Mouse (Mus musculus): Measurements from ENCODE around the gene Pinlyp. TPM values are rescaled to one million over a fixed set of nuclear protein-coding genes. Genes with fewer than 3 reads are reported as not detected.
"Not testable (repeated sequence)": the region's sequence is repeated elsewhere in the genome, so short reads cannot be mapped to it uniquely, and the experiment has no call there.

Gene Pinlyp
- total RNA-seq, 2 experiments from 2014 or later: not detected

DNA sequence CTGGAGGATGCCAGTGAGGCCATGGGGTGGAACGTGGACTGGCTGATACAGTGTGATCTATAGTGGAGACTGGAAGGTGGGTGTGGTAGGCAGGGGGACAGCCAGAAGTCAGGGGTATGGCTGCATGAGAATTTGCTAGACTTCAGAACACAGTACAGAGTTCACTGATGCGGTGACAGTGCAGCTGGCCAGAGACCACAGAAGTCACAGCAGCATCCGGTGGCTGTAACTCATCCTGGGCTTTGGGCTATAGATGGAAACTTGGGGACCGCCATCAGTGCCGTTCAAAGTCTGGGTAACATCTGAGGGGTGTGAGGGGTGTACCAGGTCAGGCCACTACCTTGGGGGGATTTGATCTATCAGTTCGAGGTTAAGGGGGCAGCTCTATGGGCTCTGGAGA, 22.2 kb downstream of the Pinlyp start:
- no peak for DNase-seq

- DNase-seq: no peak
Observed at GRCm38 (mm10) chr7:24522805-24523204, 23.1 kb downstream of the Pinlyp start.

DNA sequence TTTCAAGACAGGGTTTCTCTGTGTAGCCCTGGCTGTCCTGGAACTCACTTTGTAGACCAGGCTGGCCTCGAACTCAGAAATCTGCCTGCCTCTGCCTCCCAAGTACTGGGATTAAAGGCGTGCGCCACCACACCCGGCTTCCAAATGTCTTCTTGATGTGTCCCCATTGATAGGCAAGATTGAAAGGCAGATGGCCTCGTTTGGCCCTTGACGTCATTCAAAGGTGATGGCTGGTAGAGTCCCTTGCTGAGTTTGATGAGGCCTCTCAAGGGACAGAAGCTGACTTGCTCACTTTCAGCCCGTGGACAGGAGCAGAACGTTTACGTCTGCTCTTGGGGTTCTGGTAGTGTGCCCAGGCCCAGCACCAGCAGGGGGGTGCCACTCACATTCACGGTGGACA, 25.9 kb downstream of the Pinlyp start:
- not testable (repeated sequence) for DNase-seq

DNA sequence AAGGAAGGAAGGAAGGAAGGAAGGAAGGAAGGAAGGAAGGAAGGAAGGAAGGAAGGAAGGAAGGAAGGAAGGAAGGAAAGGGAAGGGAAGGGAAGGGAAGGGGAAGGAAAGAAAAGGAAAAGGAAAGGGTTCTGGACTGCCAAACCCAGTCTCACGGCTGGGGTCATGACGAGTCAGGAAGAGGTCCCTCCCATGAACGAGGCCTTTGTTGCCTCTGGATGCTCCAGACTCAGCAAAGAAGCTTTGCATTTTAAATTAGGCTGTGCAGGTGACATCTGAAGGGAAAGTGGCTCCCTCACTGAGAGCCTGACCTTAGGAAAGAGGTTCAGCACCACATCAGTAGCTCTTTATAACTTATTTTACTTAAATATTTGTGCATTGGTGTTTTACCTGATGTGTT, 26.8 kb downstream of the Pinlyp start:
- no peak for DNase-seq

GRCm38 (mm10) chr7:24517654-24518053, 28.3 kb downstream of the Pinlyp start:
- DNase-seq: no peak

DNA sequence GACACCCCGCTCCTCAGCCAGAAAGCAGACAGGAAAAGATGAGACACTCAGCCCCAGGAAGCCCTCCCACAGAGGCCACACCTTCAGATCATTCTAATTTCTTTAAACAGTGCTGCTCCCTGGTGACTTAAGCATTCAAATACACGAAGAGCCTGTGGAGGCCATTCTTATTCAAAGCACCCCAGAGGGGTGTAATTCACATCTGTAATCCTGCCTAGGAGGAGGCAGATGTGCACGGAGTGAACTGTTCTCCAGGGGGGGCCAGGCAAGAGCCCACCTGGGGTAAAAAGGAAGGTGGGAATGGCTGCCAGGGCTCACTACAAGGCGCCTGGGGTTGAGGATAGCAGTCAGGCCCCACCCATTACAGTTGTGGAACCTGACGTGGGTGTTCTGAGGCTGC, 28.8 kb downstream of the Pinlyp start:
- DNase-seq: no peak

DNA sequence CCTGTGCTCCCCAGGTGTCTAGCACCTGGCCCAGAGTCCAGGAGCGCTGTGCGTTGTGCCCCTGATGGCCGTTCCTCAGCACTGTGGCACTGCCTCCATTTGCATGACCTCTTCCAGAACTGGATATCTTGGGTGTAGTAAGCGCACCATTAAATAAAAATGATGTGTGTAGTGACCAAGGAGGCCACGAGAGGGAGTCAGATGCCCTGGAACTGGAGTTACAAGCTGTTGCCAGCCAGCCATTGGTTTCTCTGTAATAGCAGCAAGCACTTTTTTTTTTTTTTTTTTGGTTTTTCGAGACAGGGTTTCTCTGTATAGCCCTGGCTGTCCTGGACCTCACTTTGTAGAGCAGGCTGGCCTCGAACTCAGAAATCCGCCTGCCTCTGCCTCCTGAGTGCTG, 29.6 kb downstream of the Pinlyp start:
- not testable (repeated sequence) for DNase-seq

GRCm38 (mm10) chr7:24512355-24512754, 33.6 kb downstream of the Pinlyp start, which contains the start of gene AC161166.1:
TSS of gene AC161166.1 (minus strand) at chr7:24512455.
- DNase-seq: no peak

DNA sequence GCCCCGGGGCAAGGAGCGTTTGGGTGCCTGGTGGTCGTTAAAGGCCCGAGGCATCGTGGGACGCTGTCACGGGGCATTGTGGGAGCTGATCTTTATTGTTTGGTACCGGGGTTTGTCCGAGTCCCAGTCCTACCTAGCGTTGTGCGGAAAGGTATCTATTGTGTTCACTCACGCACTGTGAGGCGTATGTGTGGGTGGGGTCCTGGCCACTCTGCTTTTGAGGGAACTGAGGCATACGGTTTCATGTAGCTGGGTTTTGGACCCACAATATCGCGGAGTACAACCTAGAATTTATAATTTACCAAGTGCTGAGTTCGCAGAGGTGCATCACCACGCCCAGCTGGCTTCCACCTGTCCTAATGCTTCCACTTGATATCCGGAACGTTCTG, 38.2 kb downstream of the Pinlyp start:
- no peak for DNase-seq

DNA sequence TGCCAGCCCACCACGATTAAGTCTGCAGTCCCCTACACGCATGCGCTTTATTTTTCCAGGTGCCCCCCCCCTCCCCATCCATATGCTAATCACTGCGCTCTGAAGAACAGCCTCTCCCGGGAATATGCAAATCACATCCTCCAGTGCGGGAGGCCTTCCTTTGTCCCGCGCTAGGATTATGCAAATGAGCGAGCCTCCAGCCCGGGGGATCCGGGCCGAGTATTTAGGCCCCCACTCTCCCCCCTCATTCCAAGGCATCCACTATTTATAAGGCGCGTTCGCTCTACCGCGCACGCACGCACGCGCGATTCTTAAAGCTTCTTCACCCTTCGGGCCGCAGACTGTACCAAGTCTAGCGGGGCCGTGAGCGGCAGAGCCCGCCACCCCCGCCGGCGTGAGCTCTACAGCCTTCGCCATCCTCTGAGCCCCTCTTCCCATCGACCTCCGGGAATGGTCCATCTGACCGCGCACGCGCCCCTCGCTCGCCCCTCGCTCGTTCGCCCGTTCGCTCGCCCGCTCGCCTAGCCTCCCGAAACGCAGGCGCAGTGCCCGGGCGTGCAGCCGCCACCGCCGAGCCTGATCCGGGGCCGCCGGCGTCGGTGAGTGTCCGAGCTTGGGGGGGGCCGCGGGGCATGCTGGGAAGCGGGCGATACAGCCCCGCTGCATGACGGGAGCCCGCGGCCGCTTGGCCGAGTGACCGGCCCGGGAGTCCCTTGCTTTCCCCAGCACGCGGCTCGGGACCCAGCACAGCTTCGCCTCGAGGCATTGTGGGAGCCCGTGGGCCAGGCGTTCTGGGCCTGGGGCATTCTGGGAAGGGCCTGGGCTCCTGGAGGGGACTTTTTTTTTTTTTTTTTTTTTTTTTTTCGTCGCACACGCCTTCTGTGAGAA, 38.8 kb downstream of the Pinlyp start, which contains the start of gene Zfp428:
Gene Zfp428 (plus strand): TSS at position 169 of the 888 bp plus-strand sequence.
- DNase-seq: peak; percentile 93

DNA sequence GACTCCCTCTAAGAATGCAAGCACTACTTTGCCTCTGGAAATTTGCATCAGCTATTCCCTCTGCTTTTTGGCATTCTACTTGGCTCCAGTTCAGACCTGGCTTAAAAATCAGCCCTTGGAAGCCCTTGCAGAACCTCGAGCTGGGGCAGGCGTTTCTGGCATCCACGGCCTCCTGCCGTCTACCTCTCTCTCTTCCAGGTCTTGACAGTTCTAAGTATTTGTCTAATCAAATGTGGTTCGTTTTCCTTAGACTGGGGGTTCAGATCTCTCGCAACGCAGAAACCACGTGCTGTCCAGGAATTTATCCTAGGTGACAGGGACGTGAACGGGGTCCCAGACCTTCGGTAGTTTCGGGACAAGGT, 39.5 kb downstream of the Pinlyp start:
- peak; percentile 54 for DNase-seq

DNA sequence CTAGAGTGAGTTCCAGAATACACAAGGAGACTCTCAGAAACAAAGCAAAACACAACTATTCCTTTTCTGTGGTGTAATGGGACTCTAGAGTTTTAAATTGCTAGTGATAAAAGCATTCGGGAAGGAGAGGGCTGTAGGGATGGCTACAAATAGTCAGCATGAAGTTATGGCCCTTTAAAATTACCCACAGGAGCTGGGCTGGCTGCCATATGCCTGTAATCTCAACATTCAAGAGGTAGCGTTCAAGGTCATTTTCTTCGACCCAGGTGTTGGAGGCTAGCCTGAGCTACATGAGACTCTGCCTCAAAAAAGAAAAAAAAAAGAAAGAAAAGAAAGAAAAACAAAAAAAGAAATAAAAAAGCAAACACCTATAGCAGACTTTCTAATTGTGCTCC, 39.9 kb downstream of the Pinlyp start:
- DNase-seq: no peak

DNA sequence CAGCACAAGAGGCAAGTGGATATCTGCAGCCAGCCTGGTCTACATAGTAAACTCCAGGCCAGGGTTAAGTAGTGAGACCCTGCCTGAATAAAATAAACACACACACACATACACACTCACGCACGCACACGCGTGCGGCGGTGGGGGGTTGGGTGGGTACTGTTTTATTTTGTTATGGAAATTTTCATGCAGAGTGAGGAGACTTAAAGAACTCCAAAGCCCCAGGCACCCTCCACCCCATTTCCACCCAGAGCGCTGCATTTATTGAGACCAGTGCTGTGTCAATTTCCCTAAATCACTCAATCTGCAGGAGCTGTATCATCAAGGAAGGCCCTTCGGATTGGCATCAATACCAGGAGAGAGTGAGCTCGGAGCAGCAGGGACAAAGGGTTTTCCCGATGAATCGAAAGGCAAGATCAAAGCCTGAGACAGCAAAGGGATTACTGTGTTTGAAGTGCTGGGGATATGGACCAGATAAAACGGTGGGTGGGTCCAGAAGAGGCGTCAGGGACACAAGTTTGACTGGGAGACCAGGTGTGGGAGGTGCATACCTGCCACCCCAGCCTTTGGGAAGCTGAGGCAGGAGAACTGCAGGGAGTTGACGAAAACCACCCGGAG, 40.4 kb downstream of the Pinlyp start:
- DNase-seq: no peak

GRCm38 (mm10) chr7:24504868-24505267, 41.0 kb downstream of the Pinlyp start:
- no peak for DNase-seq

- no peak for DNase-seq
Observed at GRCm38 (mm10) chr7:24504004-24504403, 41.9 kb downstream of the Pinlyp start.

DNA sequence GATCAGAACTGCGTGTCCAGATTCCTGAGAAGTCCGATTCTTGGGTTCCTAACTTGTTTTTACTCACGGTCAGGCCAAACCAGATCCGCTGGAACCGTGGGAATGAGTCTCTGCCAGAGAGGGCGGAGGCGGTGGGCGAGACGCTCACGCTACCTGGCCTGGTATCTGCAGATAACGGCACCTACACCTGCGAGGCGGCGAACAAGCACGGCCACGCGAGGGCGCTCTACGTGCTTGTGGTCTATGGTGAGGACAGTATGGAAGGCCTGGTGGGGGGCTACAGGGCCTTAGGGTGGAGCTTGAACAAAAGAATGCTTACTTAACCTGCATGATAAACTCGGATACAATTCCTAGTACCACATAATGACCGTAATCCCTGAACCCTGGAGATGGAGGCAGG, 44.4 kb downstream of the Pinlyp start:
- DNase-seq: no peak

DNA sequence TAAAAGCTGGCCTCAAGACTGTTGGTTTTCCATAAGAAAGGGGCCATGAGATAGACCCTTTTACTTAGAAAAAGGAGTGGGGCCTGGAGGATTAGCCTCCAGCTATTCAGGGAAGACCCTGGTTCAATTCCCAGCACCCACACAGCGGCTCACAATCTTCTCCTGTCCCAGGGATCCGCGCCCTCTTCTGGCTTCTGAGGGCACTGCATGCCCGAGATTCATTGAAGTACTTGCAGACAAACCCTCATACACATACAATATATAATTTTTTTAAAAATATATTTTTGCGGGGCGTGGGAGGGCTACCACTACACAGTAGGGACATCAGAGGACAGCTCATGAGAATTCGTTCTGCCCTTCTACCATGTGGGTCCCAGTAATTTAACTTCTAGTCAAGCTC, 45.0 kb downstream of the Pinlyp start:
- DNase-seq: peak; percentile 35

GRCm38 (mm10) chr7:24499856-24500577, 45.9 kb downstream of the Pinlyp start:
- no peak for DNase-seq

Other genes starting within 250 kb of the Pinlyp start
- gene Zfp61, start 244.9 kb downstream of the Pinlyp start, total RNA-seq (2021): 1 to 10 TPM; 4.2 to 5.6 TPM
- 1 to 10 TPM; 2.1 to 4.0 TPM for gene Zfp94, start 229.5 kb downstream of the Pinlyp start, total RNA-seq (2021)
- gene Tescl, start 212.2 kb downstream of the Pinlyp start, total RNA-seq (2021): not detected
- not detected for gene Lypd5, start 196.9 kb downstream of the Pinlyp start, total RNA-seq (2021)
- 1 to 10 TPM in 1 of 2 experiments, under 1 TPM in 1; 0.14 to 1.8 TPM for gene Kcnn4, start 175.9 kb downstream of the Pinlyp start, total RNA-seq (2021)
- gene Smg9, start 146.5 kb downstream of the Pinlyp start, total RNA-seq (2021): 10 to 100 TPM; 15.4 to 17.1 TPM
- under 1 TPM in 1 of 2 experiments, not detected in 1; 0.21 TPM for gene Irgc1, start 93.8 kb downstream of the Pinlyp start, total RNA-seq (2021)
- 1 to 10 TPM; 2.0 to 3.0 TPM for gene Plaur, start 83.6 kb downstream of the Pinlyp start, total RNA-seq (2021)
- gene Cadm4, start 64.1 kb downstream of the Pinlyp start, total RNA-seq (2021): 10 to 100 TPM; 14.7 to 17.4 TPM
- 10 to 100 TPM; 11.4 to 11.6 TPM for gene Zfp428, start 39.1 kb downstream of the Pinlyp start, total RNA-seq (2021)
- not detected for gene AC161166.1, start 33.7 kb downstream of the Pinlyp start, total RNA-seq (2021)
- 10 to 100 TPM; 12.8 to 15.3 TPM for gene Irgq, start 15.4 kb downstream of the Pinlyp start, total RNA-seq (2021)
- gene Xrcc1, start 171 bp upstream of the Pinlyp start, total RNA-seq (2021): 10 to 100 TPM; 22.5 to 26.3 TPM
- 10 to 100 TPM in 1 of 2 experiments, 1 to 10 TPM in 1; 9.4 to 10.0 TPM for gene Ethe1, start 41.4 kb upstream of the Pinlyp start, total RNA-seq (2021)
- under 1 TPM; 0.59 to 0.95 TPM for gene Zfp575, start 41.5 kb upstream of the Pinlyp start, total RNA-seq (2021)
- under 1 TPM; 0.77 to 0.80 TPM for gene Phldb3, start 64.6 kb upstream of the Pinlyp start, total RNA-seq (2021)
- gene Lypd3, start 90.4 kb upstream of the Pinlyp start, total RNA-seq (2021): not detected
- gene Tex101, start 130.6 kb upstream of the Pinlyp start, total RNA-seq (2021): not detected
- not detected for gene BC049730, start 163.1 kb upstream of the Pinlyp start, total RNA-seq (2021)
- gene Gm4763, start 180.8 kb upstream of the Pinlyp start, total RNA-seq (2021): not detected
- under 1 TPM in 1 of 2 experiments, not detected in 1; 0.77 TPM for gene Cd177, start 214.2 kb upstream of the Pinlyp start, total RNA-seq (2021)
- gene Ceacam10, start 231.1 kb upstream of the Pinlyp start, total RNA-seq (2021): not detected

All from gastrocnemius, postnatal 10 days (tissue).